Mouse (Mus musculus) cerebellum, adult 2 months (tissue): Measurements from ENCODE around the gene Lrba. TPM values are rescaled to one million over a fixed set of nuclear protein-coding genes. Genes with fewer than 3 reads are reported as not detected.
A peak's percentile ranks its signal among the peaks of the same experiment; 100 is the strongest.

Experiments used
- DNase-seq, 2 experiments: peaks; one replicate each; pipeline ENCODE4 v3.0.0; 2021
- H3K27ac ChIP-seq: fragments of 200-500 bp; 2 replicates; pipeline ENCODE4 v1.5.1; 2012; ENCODE audit warnings: low read length, control low read depth, inconsistent platforms; ENCODE audit not compliant: insufficient read depth
- H3K27me3 ChIP-seq: fragments of 200-500 bp; 2 replicates; pipeline ENCODE4 v1.6.1; 2012; ENCODE audit warnings: inconsistent platforms, mild to moderate bottlenecking, low read length, moderate library complexity; ENCODE audit not compliant: control insufficient read depth, insufficient read depth
- H3K4me1 ChIP-seq: fragments of 200-500 bp; 2 replicates; pipeline ENCODE4 v1.6.1; 2011; ENCODE audit warnings: low read length; ENCODE audit not compliant: control insufficient read depth, insufficient read depth
- H3K4me3 ChIP-seq: fragments of 200-500 bp; replicated peaks from 2 replicates; pipeline ENCODE3; 2011; ENCODE audit warnings: mild to moderate bottlenecking, low read depth, low read length, control low read depth; ENCODE audit not compliant: insufficient read depth
- CTCF ChIP-seq: fragments of 200-500 bp; IDR thresholded peaks from 2 replicates; pipeline ENCODE4 v1.5.1; 2011; ENCODE audit warnings: low read depth, mild to moderate bottlenecking, control low read depth, low read length, moderate library complexity, borderline replicate concordance; ENCODE audit not compliant: insufficient read depth
- POLR2A ChIP-seq: fragments of 200-500 bp; IDR thresholded peaks from 2 replicates; pipeline ENCODE4 v1.6.1; 2011; ENCODE audit warnings: low read length, control low read depth, borderline replicate concordance; ENCODE audit not compliant: insufficient read depth
- WGBS: fragments of 180-500 bp; shearing (Covaris S2); methylation state at CpG from one replicate; pipeline ENCODE4 v1.1.7; 2018; 5-methylcytosine and 5-hydroxymethylcytosine counted together
- polyA plus RNA-seq: library from polyadenylated mRNA; depleted of rRNA; stranded (reverse); fragments of >200 nt; gene quantifications from 2 replicates; pipeline ENCODE4 v1.2.3, GENCODE M21; 2012

Lrba gene
- polyA plus RNA-seq, 1 experiment: 18.9 TPM

DNA sequence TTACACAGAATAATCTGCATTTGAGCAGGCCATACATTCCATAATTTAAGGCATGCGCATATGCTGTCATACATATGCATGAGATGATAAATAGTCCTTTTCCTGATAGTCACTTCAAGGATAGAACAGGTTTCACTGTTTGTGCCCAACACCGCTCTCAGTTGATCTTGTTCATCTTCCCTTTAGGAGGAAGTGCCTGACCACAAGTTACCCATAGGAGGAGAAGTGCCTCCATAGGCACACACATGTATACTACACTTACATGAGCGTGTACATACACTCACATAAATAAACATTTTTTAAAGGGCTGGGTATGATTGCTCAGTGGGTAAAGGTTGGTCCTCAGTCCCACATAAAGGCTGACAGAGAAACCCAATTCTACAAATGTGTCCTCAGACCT, 22.0 kb upstream of the Lrba start:
- DNase-seq: no peak
- no peak overlapping the region for H3K4me3 ChIP-seq
- no peak overlapping the region for H3K27ac ChIP-seq
- no peaks in the 10 kb centered on the region for H3K27me3 ChIP-seq
- TF ChIP-seq POLR2A: no peak
- TF ChIP-seq CTCF: no peak
- H3K4me1 ChIP-seq: no peaks in the 10 kb centered on the region
- WGBS: 97% methylated on average over 3 of the region's 3 CpGs

DNA sequence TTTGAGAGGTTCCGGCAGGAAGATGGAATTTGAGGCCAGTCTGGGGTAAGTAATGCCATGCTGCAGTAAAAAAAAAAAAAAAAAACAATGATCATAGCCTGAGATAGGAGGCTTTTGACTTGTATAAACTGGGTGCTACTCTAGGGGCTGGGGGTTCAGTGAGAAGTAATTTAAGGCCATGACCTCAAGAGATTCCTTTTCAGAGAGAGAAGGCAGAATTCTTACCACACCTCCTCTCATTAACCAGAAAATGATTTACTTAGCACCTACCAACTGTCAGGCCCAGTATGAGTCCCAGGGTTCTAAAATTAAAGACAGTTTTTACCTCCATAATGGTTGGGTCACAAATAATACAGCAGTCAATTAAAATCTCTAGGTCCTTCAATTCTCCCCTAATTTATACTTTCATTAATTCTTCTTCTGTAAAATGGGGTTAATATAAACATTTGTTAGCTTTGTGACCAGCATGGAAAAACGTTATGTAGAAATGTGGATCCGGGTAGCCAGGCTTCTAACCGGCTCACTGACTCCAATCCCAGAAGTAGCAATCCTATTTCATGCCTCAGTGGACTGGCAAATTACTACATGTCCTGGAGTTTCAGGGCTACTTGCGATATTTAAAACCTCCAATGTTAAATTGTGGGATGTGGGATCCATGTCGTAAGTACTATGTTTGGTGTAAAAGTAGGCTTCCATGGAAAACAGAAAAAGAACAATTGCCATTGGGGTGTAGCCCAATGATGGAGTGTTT, 19.7 kb upstream of the Lrba start:
- Histone ChIP-seq H3K27ac (no peak overlapping the region), H3K27me3 (no peaks in the 10 kb centered on the region), H3K4me3 (no peak overlapping the region), H3K4me1 (no peaks in the 10 kb centered on the region)
- peak in 1 of 2 experiments; percentile 8 for DNase-seq
- WGBS: 27% methylated on average over 6 of the region's 6 CpGs
- TF ChIP-seq POLR2A (no peak), CTCF (no peak)

DNA sequence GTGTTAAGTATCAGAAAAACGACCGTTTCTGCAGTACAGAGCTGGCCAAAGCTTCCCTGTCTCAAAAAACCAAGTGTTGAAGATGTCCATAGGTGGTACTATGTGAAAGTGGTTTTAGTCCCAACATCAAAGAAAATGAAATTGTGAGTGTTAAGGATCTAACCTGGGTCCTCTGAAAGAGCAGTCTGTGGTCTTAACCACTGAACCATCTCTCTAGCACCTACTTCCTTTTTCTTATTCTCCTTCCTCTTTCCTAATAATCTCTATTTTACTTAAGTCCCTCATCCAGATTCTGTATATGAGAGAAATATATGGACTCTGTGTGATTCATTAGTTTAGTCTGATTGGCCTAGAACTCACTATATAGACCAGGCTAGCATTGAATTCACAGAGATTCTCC, 17.9 kb upstream of the Lrba start:
- DNase-seq: no peak
- no peaks in the 10 kb centered on the region for H3K4me1 ChIP-seq
- H3K27me3 ChIP-seq: no peaks in the 10 kb centered on the region
- no peak overlapping the region for H3K27ac ChIP-seq
- WGBS: 93% methylated on average over 2 of the region's 2 CpGs
- TF ChIP-seq CTCF: no peak
- no peak for TF ChIP-seq POLR2A
- H3K4me3 ChIP-seq: no peak overlapping the region

DNA sequence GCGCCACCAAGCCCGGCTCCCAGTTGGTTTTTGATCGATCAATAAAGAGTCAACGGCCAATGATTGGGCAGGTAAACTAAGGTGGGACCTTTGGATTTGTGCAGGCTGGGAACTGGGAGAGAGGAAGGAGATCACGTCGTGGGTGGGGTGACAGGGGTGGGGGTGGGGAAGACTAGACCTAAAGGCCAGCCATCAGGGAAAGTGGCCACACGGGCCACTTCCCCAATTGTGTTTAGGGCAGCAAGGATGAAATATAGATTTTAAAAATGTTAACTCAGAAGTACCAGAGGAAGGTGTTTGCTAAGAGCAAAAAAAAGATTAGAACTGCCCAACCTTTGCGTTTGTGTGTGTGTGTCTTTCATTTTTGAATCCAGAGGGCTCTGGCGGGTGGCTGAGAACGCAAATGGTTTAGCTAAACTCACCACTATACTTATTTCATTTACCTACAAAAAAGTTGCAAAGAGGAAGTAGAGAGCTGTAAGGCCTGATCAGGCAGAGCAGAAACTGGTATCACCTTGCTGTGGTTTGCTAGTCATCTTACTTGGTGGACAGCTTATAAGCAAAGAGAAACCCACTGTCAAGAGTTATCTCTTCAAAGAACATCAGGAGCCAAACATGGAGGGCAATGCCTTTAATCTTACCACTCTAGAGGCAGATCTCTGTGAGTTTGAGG, 14.1 kb upstream of the Lrba start:
- Histone ChIP-seq H3K4me3 (no peak overlapping the region), H3K4me1 (no peaks in the 10 kb centered on the region), H3K27me3 (no peaks in the 10 kb centered on the region), H3K27ac (no peak overlapping the region)
- no peak for TF ChIP-seq POLR2A
- 93% methylated on average over 10 of the region's 10 CpGs for WGBS
- DNase-seq: no peak

DNA sequence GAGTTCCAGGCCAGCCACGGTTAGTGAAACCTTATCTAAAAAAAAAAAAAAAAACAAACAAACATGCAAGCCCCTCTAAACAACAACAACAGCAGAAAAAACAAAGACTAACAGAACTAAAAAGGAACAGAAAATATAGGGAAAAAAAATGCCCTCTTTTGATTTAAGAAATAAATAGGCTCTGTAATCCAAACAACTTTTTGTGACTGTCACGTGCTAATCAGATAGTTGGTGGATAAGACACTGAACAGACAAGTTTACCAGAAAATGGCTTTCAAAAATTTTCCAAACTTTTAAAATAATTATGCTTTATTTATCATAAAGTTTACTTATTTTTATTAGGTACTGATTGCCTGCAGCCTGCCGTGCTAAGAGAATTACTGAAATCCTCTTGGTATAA, 13.5 kb upstream of the Lrba start:
- Histone ChIP-seq H3K27me3 (no peaks in the 10 kb centered on the region), H3K4me1 (no peaks in the 10 kb centered on the region), H3K4me3 (no peak overlapping the region), H3K27ac (no peak overlapping the region)
- no peak for DNase-seq
- no peak for TF ChIP-seq POLR2A
- no peak for TF ChIP-seq CTCF
- 87% methylated on average over 3 of the region's 3 CpGs for WGBS

DNA sequence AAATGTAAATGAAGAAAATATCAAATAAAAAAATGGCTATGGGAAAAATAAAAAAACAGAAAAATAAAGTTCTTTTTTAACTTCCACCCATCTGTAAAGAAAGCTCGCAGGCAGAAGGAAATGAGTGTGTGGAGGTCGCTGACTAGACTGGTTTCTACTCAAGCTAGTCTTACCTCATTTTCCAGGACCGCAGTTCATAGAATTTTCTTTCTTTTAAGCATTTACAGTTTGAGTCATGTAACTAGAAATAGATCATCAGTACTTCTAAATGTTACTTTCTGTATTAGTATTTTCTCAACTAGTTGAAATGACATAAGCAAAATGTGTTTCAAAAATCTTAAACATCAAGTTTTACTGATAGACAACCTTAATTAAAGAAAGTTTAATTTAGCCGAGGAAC, 10.2 kb upstream of the Lrba start:
- Histone ChIP-seq H3K27ac (no peak overlapping the region), H3K4me3 (no peak overlapping the region), H3K4me1 (no peaks in the 10 kb centered on the region), H3K27me3 (no peaks in the 10 kb centered on the region)
- no peak for DNase-seq
- TF ChIP-seq CTCF (no peak), POLR2A (no peak)
- WGBS: 87% methylated on average over 4 of the region's 4 CpGs

DNA sequence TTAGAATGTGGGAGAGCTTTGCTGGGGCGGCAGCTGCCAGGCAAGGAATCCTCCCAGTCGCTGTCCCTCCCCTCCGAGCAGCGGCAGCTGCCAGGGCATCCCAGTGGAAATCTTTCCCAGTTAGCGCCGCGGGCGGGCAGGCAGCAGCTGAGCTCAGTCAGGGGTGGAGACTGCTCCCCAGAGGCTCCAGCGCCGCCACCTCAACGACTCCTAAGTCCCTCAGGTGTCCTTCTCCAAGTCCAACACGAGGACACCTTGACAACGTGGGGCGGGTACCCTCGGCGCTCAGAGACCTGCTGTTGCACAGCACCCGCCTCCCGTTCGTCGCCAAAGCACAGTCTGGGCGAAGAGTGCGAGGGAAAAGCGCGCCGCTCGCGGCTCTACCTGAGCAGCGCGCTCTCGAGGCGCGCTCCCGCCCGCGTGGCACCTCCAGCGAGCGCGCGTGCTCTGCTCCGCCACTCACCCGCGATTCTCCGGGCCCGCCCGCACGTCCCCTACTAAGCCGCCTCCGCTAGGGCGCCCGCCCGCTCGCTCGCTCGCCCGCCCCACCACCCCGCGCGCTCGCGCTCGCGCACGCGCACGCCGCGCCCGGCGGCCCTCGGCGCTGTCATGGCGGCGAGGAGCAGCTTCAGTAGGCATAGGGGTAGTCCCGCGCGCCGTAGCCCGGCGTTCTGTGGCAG, 706 bp upstream of the Lrba start:
- TF ChIP-seq CTCF (no peak), POLR2A (peak; percentile 71)
- Histone ChIP-seq H3K27ac (peak overlapping the region; percentile 95), H3K4me1 (no peaks in the 10 kb centered on the region; the same call in none of the 2 replicates), H3K27me3 (no peaks in the 10 kb centered on the region), H3K4me3 (peak overlapping the region; percentile 72)
- 1% methylated on average over 78 of the region's 79 CpGs for WGBS
- DNase-seq: peak; percentile 92 to 95

DNA sequence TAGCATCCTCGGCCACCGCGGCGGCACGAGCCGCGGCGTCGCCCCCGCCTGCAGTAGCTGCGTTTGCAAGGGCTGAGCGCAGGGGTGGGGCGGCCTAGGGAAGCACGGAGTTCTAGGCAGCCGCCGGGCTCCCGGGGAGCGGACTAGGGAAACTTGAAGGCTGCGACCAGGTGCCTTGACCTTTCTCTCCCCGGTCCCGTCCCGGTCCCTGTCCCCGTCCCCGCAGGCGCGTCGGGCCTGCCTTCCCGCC, 241 bp upstream of the Lrba start:
- DNase-seq: no peak
- Histone ChIP-seq H3K4me1 (no peaks in the 10 kb centered on the region; the same call in none of the 2 replicates), H3K27ac (peak overlapping the region; percentile 95), H3K27me3 (no peaks in the 10 kb centered on the region), H3K4me3 (peak overlapping the region; percentile 72)
- TF ChIP-seq CTCF (no peak), POLR2A (peak; percentile 54; the same call in 1 of the 2 replicates)
- 2% methylated on average over 28 of the region's 28 CpGs for WGBS
